Mouse (Mus musculus) olfactory bulb, adult 2 months (tissue): ENCODE results near the gene Nav2. TPM values are rescaled to one million over a fixed set of nuclear protein-coding genes. Genes with fewer than 3 reads are reported as not detected.

Experiments used
- H3K27ac ChIP-seq: fragments of 200-500 bp; 2 replicates; pipeline ENCODE4 v1.5.1; 2012; ENCODE audit warnings: low read depth, low read length; ENCODE audit not compliant: insufficient read depth
- H3K4me1 ChIP-seq: fragments of 200-500 bp; 2 replicates; pipeline ENCODE4 v1.6.1; 2012; ENCODE audit warnings: low read length; ENCODE audit not compliant: control insufficient read depth, insufficient read depth
- H3K4me3 ChIP-seq: fragments of 200-500 bp; 2 replicates; pipeline ENCODE4 v1.5.1; 2012; ENCODE audit warnings: mild to moderate bottlenecking, low read depth, low read length, moderate library complexity; ENCODE audit not compliant: insufficient read depth
- CTCF ChIP-seq: fragments of 200-500 bp; IDR thresholded peaks from 2 replicates; pipeline ENCODE4 v1.5.1; 2012; ENCODE audit warnings: low read depth, mild to moderate bottlenecking, low read length, moderate library complexity; ENCODE audit not compliant: insufficient read depth
- POLR2A ChIP-seq: fragments of 200-500 bp; IDR thresholded peaks from 2 replicates; pipeline ENCODE4 v1.6.1; 2012; ENCODE audit warnings: mild to moderate bottlenecking, low read depth, low read length, moderate library complexity; ENCODE audit not compliant: insufficient read depth
- WGBS: fragments of 180-500 bp; shearing (Covaris S2); methylation state at CpG from one replicate; pipeline ENCODE4 v1.1.7; 2018; 5-methylcytosine and 5-hydroxymethylcytosine counted together
- polyA plus RNA-seq: library from polyadenylated mRNA; stranded (reverse); fragments of >200 nt; gene quantifications from 2 replicates; pipeline ENCODE4 v1.2.4, GENCODE M21; 2012; ENCODE audit warnings: low replicate concordance; ENCODE audit not compliant: missing spikeins, insufficient read depth, insufficient read length

Gene Nav2
- polyA plus RNA-seq, 1 experiment = 57.3 TPM

DNA sequence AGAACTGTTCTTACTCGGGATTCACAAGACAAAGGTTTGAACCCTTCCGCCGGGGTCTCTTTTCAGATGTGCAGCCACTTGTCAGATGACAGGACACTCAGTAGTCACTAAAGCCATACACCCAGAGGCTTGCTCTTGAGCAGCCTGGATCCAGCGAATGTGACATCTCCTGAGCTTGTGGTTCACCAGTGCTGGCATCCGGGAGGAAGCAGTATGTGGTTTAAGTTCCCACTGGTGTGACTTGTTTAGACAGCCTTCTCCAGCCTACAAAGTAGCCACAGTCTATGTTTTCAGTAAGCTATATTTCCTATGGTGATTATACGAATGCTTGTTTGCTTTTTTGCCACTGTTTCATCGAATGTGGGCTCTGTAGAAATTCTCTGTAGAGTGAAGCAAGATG lies 331.9 kb downstream of the Nav2 start:
- Histone ChIP-seq H3K4me3 (no peak overlapping the region), H3K27ac (no peak overlapping the region), H3K4me1 (peaks cover 7% of the 10 kb centered on the region)
- TF ChIP-seq CTCF (no peak), POLR2A (no peak)
- WGBS = 83% methylated on average over 7 of the region's 7 CpGs

DNA sequence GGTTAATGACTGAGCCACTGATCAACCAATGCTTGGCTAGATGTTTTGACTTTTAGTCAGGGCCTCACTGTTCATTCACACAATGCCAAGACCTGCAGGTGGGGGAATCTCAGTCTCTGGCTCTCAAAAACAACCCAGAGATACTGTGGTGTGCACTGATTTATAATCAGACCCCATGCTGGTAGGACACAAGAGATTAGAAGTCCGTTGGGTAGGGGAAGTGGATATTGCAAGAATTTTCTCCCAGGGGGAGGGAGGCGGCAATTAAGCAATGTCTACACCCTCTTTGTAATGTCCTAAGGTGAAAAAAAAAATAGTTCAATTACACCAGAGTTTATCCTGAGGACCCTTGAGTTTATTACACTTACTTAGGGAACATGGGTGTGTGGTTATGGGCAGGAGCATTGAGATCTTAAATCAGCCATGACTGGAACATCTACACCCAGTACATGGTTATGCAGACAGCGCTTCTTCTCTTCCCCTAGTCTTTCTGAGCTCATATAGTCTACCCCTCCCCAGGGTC lies 332.8 kb downstream of the Nav2 start:
- WGBS = 81% methylated on average over 3 of the region's 3 CpGs

DNA sequence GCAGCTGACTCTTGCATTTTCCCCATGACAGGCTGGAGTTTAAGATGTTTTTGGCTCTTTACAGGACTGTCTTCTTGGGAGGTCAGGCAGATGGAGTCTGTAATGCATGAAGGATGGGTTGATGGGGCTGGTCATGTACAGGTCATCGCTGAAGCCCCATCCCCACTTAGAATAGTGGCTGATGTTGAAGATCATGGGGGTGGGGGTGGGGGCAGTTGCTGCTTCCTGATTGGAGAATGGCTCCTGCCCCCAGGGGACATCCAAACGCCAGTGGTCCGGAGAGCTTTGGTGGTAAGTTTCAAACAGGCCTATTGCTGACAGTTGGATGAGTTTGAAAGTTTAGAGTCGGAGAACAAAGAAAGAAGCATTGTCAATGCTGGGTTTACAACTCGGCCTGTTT lies 333.7 kb downstream of the Nav2 start:
- 78% methylated on average over 5 of the region's 5 CpGs for WGBS

More for the DNA sequence above, 332.8 kb downstream of the Nav2 start:
- no peak overlapping the region for H3K4me3 ChIP-seq
- TF ChIP-seq CTCF = no peak
- no peak for TF ChIP-seq POLR2A
- peaks cover 8% of the 10 kb centered on the region for H3K4me1 ChIP-seq
- no peak overlapping the region for H3K27ac ChIP-seq

DNA sequence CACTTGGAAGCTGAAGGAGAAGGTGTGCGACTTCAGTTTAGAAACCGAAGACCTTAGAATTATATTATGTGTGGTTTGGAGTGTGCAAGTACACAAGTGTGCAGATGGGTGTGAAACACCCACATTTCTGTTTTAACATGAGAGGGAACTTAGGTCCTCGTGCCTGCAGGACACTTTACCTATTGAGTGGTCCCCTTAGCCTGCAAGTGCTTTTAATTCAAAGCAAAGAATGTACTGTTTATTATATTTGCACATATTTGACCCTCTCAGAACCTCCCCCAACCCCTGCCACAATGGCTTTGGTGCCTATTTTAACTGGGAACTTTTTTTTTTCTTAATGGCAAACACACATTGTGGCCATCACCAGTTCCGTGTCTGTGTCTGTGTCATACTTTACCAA lies 334.6 kb downstream of the Nav2 start:
- WGBS = 81% methylated on average over 4 of the region's 4 CpGs
- no peak overlapping the region for H3K4me3 ChIP-seq
- TF ChIP-seq CTCF = no peak
- no peak for TF ChIP-seq POLR2A
- H3K4me1 ChIP-seq = peaks cover 11% of the 10 kb centered on the region
- no peak overlapping the region for H3K27ac ChIP-seq

More for the DNA sequence above, 333.7 kb downstream of the Nav2 start:
- H3K4me1 ChIP-seq = peaks cover 8% of the 10 kb centered on the region
- TF ChIP-seq CTCF = no peak
- no peak for TF ChIP-seq POLR2A
- no peak overlapping the region for H3K4me3 ChIP-seq
- H3K27ac ChIP-seq = no peak overlapping the region

DNA sequence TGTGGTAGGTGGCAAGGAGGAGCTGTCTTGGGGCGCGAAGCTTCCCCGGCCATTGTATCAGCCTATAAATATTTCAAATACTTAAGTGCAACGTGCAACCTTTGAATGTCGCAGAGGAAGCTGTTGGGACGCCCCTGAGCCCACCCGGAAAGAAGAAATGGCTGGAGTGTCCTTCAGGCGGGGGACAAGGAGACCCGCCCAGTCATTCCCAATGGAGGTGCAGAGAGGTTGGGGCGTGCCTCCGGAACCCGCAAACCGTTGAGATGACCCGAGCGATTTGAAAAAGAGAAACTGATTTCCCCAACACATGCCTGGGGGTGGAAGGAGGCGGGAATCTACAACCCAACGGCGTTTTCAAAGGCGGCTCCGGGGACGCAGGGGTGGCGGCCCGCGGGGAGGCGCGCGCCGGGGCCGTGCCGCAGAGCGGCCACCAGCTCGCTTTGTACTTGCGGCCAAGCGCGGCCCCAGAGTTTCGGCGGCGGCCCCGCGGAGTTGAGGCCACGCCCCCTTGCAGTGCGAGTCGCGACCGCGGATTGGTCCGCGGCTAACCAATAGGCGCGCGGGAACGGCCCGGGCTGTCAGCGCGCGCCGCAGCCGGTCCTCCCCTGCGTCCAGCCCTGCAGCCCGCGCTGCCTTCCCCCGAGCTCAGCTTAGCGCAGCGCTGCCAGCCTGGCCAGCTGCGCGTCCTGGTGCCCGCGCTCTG lies 337.2 kb downstream of the Nav2 start:
- Histone ChIP-seq H3K4me3 (peak overlapping the region; percentile 90), H3K27ac (peak overlapping the region; percentile 86), H3K4me1 (peaks cover 32% of the 10 kb centered on the region)
- under 1% methylated on average over 68 of the region's 68 CpGs for WGBS
- TF ChIP-seq CTCF = 0 out of 2 replicates have a peak, but pooled peaks have one; percentile 7
- peak; percentile 93 for TF ChIP-seq POLR2A

DNA sequence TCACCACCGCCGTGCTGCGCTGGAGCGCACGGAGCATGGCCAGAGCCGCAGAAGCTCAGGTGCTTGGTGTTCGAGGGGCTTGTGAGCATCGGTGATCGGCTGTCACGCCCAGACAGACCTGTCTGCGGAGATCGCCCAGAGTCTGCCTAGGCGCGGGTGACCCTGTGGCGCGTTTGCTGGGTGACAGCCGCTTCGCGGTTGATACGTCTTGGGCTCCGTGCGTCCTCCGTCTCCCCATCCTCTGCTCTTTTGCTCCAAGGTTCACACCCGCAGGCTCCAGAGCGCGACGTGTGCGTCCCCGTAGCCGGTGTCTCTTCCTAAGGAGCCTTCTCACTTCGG lies 337.7 kb downstream of the Nav2 start:
- peak overlapping the region; percentile 86 for H3K27ac ChIP-seq
- under 1% methylated on average over 31 of the region's 31 CpGs for WGBS
- no peak for TF ChIP-seq CTCF
- peaks cover 34% of the 10 kb centered on the region for H3K4me1 ChIP-seq
- H3K4me3 ChIP-seq = peak overlapping the region; percentile 90

DNA sequence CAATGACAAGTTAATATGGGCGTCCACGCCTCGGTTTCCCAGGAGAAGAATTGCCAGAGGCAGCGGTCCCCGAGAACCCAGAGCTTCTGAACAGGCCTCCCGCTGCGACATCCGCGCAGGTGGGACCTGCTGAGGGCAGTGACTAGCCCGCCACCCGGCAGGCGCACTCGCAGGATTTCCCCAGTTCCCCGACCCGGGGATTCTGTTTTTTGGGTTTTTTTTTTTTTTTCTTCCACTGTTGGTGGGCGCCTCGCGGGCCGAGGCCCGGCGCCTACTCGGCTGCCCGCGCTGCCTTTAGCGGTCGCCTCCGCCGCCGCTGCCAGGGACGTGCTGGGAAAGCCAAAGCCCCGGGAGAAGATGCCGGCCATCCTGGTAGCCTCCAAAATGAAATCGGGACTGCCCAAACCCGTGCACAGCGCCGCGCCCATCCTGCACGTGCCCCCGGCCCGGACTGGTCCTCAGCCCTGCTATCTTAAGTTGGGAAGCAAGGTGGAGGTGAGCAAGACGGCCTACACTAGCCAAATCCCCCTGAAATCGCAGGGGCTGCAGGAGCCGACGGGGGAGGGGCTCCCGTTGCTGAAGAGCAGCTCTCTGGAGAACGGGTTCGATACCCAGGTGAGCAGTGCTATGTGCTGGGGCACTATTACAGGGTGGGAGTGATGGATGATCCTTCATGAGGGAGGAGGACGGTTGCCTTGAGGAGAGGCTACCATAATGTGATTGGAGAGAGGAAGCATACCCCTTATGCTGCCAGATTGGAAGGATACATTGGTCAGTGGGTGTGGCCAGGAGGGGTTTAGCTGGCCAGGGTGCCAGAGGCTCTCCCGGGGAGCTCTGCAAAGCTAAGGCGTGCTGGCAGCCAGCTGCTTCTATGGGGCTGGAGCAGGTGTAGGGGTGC lies 338.3 kb downstream of the Nav2 start:
- TF ChIP-seq CTCF (no peak), POLR2A (no peak)
- WGBS = 2% methylated on average over 50 of the region's 50 CpGs
- Histone ChIP-seq H3K4me3 (peak overlapping the region; percentile 90), H3K27ac (peak overlapping the region; percentile 86), H3K4me1 (peaks cover 37% of the 10 kb centered on the region)

DNA sequence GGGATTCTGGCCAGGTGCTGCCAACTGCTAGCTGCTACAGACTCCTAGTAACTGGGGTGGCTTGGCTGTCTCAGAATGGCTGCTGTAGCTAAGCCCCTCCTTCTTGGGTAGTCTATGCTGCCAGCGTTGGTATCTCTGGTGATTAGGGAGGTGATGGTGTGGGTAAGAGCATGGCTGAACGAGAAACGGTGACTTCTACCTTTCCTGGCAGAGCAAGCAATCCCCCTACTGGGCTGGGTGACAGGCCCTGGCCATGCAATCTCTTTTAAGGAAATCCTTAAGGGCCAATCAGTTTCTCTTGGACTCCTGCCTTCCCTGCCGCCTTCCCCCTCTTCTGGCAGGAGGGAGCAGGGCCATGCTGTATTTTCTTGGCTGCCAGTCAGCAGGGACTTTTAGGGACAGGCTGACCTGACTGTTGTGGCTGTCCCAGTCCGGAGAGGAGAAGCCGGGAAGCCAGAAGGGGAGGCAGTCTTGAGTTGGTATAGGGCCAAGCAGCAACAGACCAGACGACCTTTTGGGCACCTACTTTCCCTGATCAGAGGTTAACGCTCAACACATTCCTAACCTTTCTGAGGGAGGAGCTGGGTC lies 339.3 kb downstream of the Nav2 start:
- WGBS = 10% methylated on average over 8 of the region's 8 CpGs
- Histone ChIP-seq H3K4me1 (peaks cover 44% of the 10 kb centered on the region), H3K27ac (peak overlapping the region; percentile 86), H3K4me3 (peak overlapping the region; percentile 90)
- TF ChIP-seq CTCF = no peak
- TF ChIP-seq POLR2A = no peak
